Mouse (Mus musculus) ES-E14 (cell line): ENCODE results near the gene Hist1h2bb. TPM values are rescaled to one million over a fixed set of nuclear protein-coding genes. Genes with fewer than 3 reads are reported as not detected.

ENCODE experiments used
- DNase-seq: peaks from one replicate; pipeline ENCODE4 v3.0.0-alpha.2; 2013; ENCODE audit warnings: low read depth, low spot score
- H3K27ac ChIP-seq: 2 replicates; pipeline ENCODE4 v1.5.1; 2012; ENCODE audit warnings: low read depth, mild to moderate bottlenecking, low read length, moderate library complexity, mixed read lengths; ENCODE audit not compliant: poor library complexity, insufficient read depth, severe bottlenecking
- H3K36me3 ChIP-seq: 2 replicates; pipeline ENCODE4 v1.6.1; 2012; ENCODE audit warnings: mild to moderate bottlenecking, low read length, moderate library complexity, mixed read lengths; ENCODE audit not compliant: control insufficient read depth, poor library complexity, insufficient read depth, severe bottlenecking
- H3K4me1 ChIP-seq, 2 experiments: fragments of 150-350 bp in 1 of 2; sonication (generic) in 1 of 2; 2 replicates each; pipeline ENCODE4 v1.6.1; 2012; ENCODE audit warnings: low read length in 2 of 2, mild to moderate bottlenecking in 1 of 2, mixed read lengths in 1 of 2; ENCODE audit not compliant: control insufficient read depth in 2 of 2, insufficient read depth in 2 of 2, poor library complexity in 1 of 2
- H3K4me3 ChIP-seq, 2 experiments: fragments of 150-350 bp in 1 of 2; sonication (generic) in 1 of 2; 2 replicates each; pipeline ENCODE4 v1.5.1; 2012; ENCODE audit warnings: low read length in 2 of 2, low read depth in 1 of 2, mild to moderate bottlenecking in 1 of 2, mixed read lengths in 1 of 2; ENCODE audit not compliant: insufficient read depth in 1 of 2, poor library complexity in 1 of 2, severe bottlenecking in 1 of 2
- H3K9ac ChIP-seq: 2 replicates; pipeline ENCODE4 v1.6.1; 2012; ENCODE audit warnings: low read depth, mild to moderate bottlenecking, low read length, mixed read lengths; ENCODE audit not compliant: poor library complexity, insufficient read depth, severe bottlenecking
- H3K9me3 ChIP-seq: fragments of 150-350 bp; sonication (generic); 2 replicates; pipeline ENCODE4 v1.6.1; 2012; ENCODE audit warnings: low read depth, mild to moderate bottlenecking, low read length; ENCODE audit not compliant: control insufficient read depth, insufficient read depth
- CHD2 ChIP-seq: IDR thresholded peaks from 2 replicates; pipeline ENCODE4 v1.6.1; 2014; ENCODE audit warnings: mild to moderate bottlenecking, low read depth, low read length, inconsistent platforms
- HCFC1 ChIP-seq: IDR thresholded peaks from 2 replicates; pipeline ENCODE4 v1.6.1; 2012; ENCODE audit warnings: low read length, inconsistent platforms, borderline replicate concordance; ENCODE audit not compliant: insufficient read depth
- MAFK ChIP-seq: IDR thresholded peaks from 2 replicates; pipeline ENCODE4 v1.6.1; 2014; ENCODE audit warnings: mild to moderate bottlenecking, low read depth, low read length, inconsistent platforms; ENCODE audit not compliant: insufficient read depth
- ZC3H11A ChIP-seq: IDR thresholded peaks from 2 replicates; pipeline ENCODE4 v1.6.1; 2012; ENCODE audit warnings: low read depth, mild to moderate bottlenecking, inconsistent platforms, low read length, borderline replicate concordance
- ZNF384 ChIP-seq: IDR thresholded peaks from 2 replicates; pipeline ENCODE4 v1.6.1; 2012; ENCODE audit warnings: low read depth, low read length, inconsistent platforms
- in situ Hi-C, 2 experiments: fragments of 600-800 bp; cut with MboI; formaldehyde crosslinking; loops; one replicate each; pipeline ENCODE4 v1.15.1; 2025; ENCODE audit warnings: low sequenced_read_pairs in 2 of 2, inconsistent platforms in 1 of 2; ENCODE audit not compliant: unreplicated experiment in 2 of 2
- total RNA-seq: library from RNA; depleted of rRNA; stranded (reverse); fragments of 300-350 nt; gene quantifications from 2 replicates; pipeline ENCODE4 v1.2.3, GENCODE M21; 2012

Gene Hist1h2bb
- total RNA-seq, 1 experiment = 1,736 TPM

GRCm38 (mm10) chr13:23744421-23745380 lies 1.8 kb upstream of the Hist1h2bb start:
- Histone ChIP-seq H3K4me1 (peaks cover 1 to 3% of the 10 kb centered on the region in 2 experiments; a peak in 3 of 4 replicates), H3K9ac (peak overlapping the region; percentile 87), H3K4me3 (peak overlapping the region; percentile 3 to 70), H3K36me3 (no peaks in the 10 kb centered on the region), H3K27ac (peak overlapping the region; percentile 93), H3K9me3 (no peaks in the 10 kb centered on the region)
- TF ChIP-seq CHD2 (0 out of 2 replicates have a peak, but pooled peaks have one; percentile 47), HCFC1 (no peak)
- in situ Hi-C loops = loop anchor here in 1 of 2 experiments (5.0 to 10.0 kb wide), 3 partner anchors 52 to 1710 kb away; partner anchors contain the start of genes Hist1h1d, Hist1h2ah, Hist1h2bk and Hist1h4f
- no peak for DNase-seq

DNA sequence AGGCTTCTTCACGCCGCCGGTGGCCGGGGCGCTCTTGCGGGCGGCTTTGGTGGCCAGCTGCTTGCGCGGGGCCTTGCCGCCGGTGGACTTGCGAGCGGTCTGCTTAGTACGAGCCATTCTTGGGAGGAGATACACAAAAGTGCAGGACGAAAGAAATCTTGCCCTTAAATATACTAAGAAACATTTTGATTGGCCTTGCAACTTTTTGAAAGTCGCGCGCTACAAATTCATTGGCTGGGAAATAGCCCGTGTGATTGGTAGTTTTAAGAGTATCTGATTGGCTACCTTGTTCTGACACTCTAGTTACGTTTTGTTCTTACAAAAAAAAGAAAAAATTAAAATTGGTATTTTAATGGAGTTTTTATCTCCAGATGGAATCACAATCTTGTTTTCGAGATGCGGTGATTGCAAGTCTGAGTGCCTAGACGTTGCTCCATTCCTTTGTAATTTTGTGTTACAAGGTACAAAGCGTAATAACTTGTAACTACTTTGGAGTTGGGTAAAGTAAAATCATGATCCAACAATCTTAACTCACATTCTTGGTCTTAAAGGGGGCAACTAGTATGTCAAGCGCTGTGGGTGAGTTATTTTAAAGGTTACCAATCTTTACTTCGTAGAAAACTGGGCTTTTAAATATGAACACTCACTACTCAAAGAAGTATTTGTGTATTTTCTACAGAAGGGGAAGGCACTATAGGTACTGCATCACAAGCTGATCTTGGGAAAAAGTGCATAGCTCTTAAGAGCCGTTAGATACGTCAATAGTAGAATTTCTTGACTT lies 963 bp upstream of the Hist1h2bb start, which contains the start of gene Hist1h3c:
TSS of gene Hist1h3c (minus strand) at position 222 of the 781 bp plus-strand sequence.
- Histone ChIP-seq H3K9ac (peak within 1 kb of the TSS; percentile 87), H3K4me1 (peaks cover 2 to 3% of the 10 kb centered on the region in 2 experiments; a peak in 3 of 4 replicates), H3K27ac (peak within 1 kb of the TSS; percentile 94), H3K36me3 (no peaks in the 10 kb centered on the region), H3K4me3 (peak within 1 kb of the TSS; percentile 68 to 70), H3K9me3 (no peaks in the 10 kb centered on the region)
- no peak for DNase-seq
- no peak for TF ChIP-seq ZC3H11A
- no peak for TF ChIP-seq MAFK
- peak; percentile 72 for TF ChIP-seq CHD2
- TF ChIP-seq ZNF384 = peak; percentile 80
- in situ Hi-C loops = loop anchor here in 1 of 2 experiments (10.0 kb wide), 2 partner anchors 191 to 1711 kb away; partner anchors contain the start of genes Hist1h1d, Hist1h2ah, Hist1h2bk and Hist1h4f

GRCm38 (mm10) chr13:23747081-23747891 lies 752 bp downstream of the Hist1h2bb start:
- H3K4me1 ChIP-seq = peaks cover 0 to 2% of the 10 kb centered on the region in 2 experiments; a peak in 2 of 4 replicates
- in situ Hi-C loops = loop anchor here in 1 of 2 experiments (10.0 kb wide), 2 partner anchors 192 to 1712 kb away; partner anchors contain the start of genes Hist1h1d, Hist1h2ah, Hist1h2bk and Hist1h4f
- DNase-seq = no peak

More at GRCm38 (mm10) chr13:23747081-23747891, 752 bp downstream of the Hist1h2bb start:
- TF ChIP-seq ZNF384 (no peak), ZC3H11A (no peak), CHD2 (peak; percentile 47; the same call in 1 of the 2 replicates), MAFK (no peak), HCFC1 (no peak)
- peak overlapping the region; percentile 85 for H3K9ac ChIP-seq
- H3K36me3 ChIP-seq = no peaks in the 10 kb centered on the region
- peak overlapping the region; percentile 3 to 53 for H3K4me3 ChIP-seq
- H3K27ac ChIP-seq = peak overlapping the region; percentile 96
- H3K9me3 ChIP-seq = no peaks in the 10 kb centered on the region
